ENCODE assay signal across 18 mouse cellular contexts in genomic region chrX:17593331-17593730, GRCm38 (mm10).
"Had no signal": no experiment of that assay in that cellular context is flagged by ENCODE, and none has a peak within 500 bp of the region (broad histone marks: within the 10 kb centered on the region; RNA-seq: fewer than 3 reads in every experiment).

No protein-coding gene starts in this region.

- DNase-seq: lung, adult 18-20 months; lung, embryonic 14.5 days; lung, postnatal 10 days; lung, postnatal 36 days; midbrain, embryonic 14.5 days; right cerebral cortex, postnatal 14 days; thymus, adult 2 months; thymus, postnatal 25 days; thymus, postnatal 4 days had no signal

- ATAC-seq: midbrain, embryonic 16.5 days had no signal

- H3K4me3 ChIP-seq: midbrain, embryonic 10.5 days; midbrain, embryonic 12.5 days; myocyte; neural tube, embryonic 13.5 days; neural tube, embryonic 15.5 days; stomach, embryonic 15.5 days had no signal

- H3K27ac ChIP-seq: macrophage; midbrain, embryonic 10.5 days; midbrain, embryonic 12.5 days; neural tube, embryonic 13.5 days; neural tube, embryonic 15.5 days; stomach, embryonic 15.5 days; stomach, postnatal 0 days had no signal

- H3K9me3 ChIP-seq: midbrain, embryonic 10.5 days; midbrain, embryonic 12.5 days; neural tube, embryonic 13.5 days; neural tube, embryonic 15.5 days; stomach, embryonic 15.5 days had no signal

- H3K27me3 ChIP-seq: midbrain, embryonic 12.5 days; neural tube, embryonic 13.5 days; neural tube, embryonic 15.5 days; stomach, embryonic 15.5 days had no signal

- H3K36me3 ChIP-seq: midbrain, embryonic 10.5 days; midbrain, embryonic 12.5 days; neural tube, embryonic 13.5 days; neural tube, embryonic 15.5 days; stomach, embryonic 15.5 days had no signal

- H3K4me1 ChIP-seq: midbrain, embryonic 10.5 days; midbrain, embryonic 12.5 days; neural tube, embryonic 13.5 days; neural tube, embryonic 15.5 days; stomach, embryonic 15.5 days had no signal

- H3K4me2 ChIP-seq: lung, embryonic 14.5 days; midbrain, embryonic 12.5 days; neural tube, embryonic 13.5 days; neural tube, embryonic 15.5 days; stomach, embryonic 15.5 days had no signal

- H3K9ac ChIP-seq: lung, embryonic 14.5 days; midbrain, embryonic 12.5 days; neural tube, embryonic 13.5 days; neural tube, embryonic 15.5 days; stomach, embryonic 15.5 days had no signal
